13 mouse cellular contexts compared by ENCODE assay signal in genomic region chr4:55798099-55798498, GRCm38 (mm10).
"Had no signal": no experiment of that assay in that cellular context is flagged by ENCODE, and none has a peak within 500 bp of the region (broad histone marks: within the 10 kb centered on the region; RNA-seq: fewer than 3 reads in every experiment).

No protein-coding gene starts in this region.

- H3K27ac ChIP-seq: kidney, postnatal 0 days; limb, embryonic 15.5 days; liver, embryonic 14.5 days; midbrain, embryonic 13.5 days; neural tube, embryonic 12.5 days had no signal

- ATAC-seq: inflammation-experienced regulatory T-cells, adult 6 months; intestine, postnatal 0 days; midbrain, embryonic 13.5 days had no signal

- H3K4me1 ChIP-seq: limb, embryonic 15.5 days; neural tube, embryonic 12.5 days had no signal

- DNase-seq: kidney, adult 9 months; kidney, postnatal 36 days; lung, adult 18-20 months; lung, postnatal 4 days; thymus, adult 18-20 months; thymus, postnatal 36 days had no signal

- H3K4me3 ChIP-seq: limb, embryonic 15.5 days; midbrain, embryonic 13.5 days; neural tube, embryonic 12.5 days had no signal
